Mouse (Mus musculus) small intestine, adult 2 months (tissue): ENCODE data around the gene Zfp30. TPM values are rescaled to one million over a fixed set of nuclear protein-coding genes. Genes with fewer than 3 reads are reported as not detected.
A peak's percentile ranks its signal among the peaks of the same experiment; 100 is the strongest.

Source experiments
- H3K27ac ChIP-seq: fragments of 200-500 bp; 2 replicates; pipeline ENCODE4 v1.5.1; 2012; ENCODE audit warnings: low read depth, low read length, control low read depth, inconsistent platforms; ENCODE audit not compliant: insufficient read depth
- H3K27me3 ChIP-seq: fragments of 200-500 bp; 2 replicates; pipeline ENCODE4 v1.6.1; 2012; ENCODE audit warnings: mild to moderate bottlenecking, moderate library complexity, low read length, inconsistent platforms; ENCODE audit not compliant: control insufficient read depth, insufficient read depth
- H3K36me3 ChIP-seq: fragments of 200-500 bp; 2 replicates; pipeline ENCODE4 v1.6.1; 2012; ENCODE audit warnings: mild to moderate bottlenecking, low read length, control low read depth, inconsistent platforms; ENCODE audit not compliant: control insufficient read depth, insufficient read depth
- H3K4me1 ChIP-seq: fragments of 200-500 bp; 2 replicates; pipeline ENCODE4 v1.6.1; 2012; ENCODE audit warnings: low read length, inconsistent platforms, mixed read lengths; ENCODE audit not compliant: control insufficient read depth, insufficient read depth, insufficient read length
- H3K4me3 ChIP-seq: fragments of 200-500 bp; 2 replicates; pipeline ENCODE4 v1.5.1; 2012; ENCODE audit warnings: low read depth, mild to moderate bottlenecking, control low read depth, inconsistent platforms, low read length, moderate library complexity
- CTCF ChIP-seq: fragments of 200-500 bp; IDR thresholded peaks from 2 replicates; pipeline ENCODE4 v1.5.1; 2012; ENCODE audit warnings: low read depth, mild to moderate bottlenecking, control low read depth, inconsistent platforms, low read length, moderate library complexity, mixed read lengths; ENCODE audit not compliant: insufficient replicate concordance, insufficient read length; ENCODE audit errors: extremely low read depth
- POLR2A ChIP-seq: fragments of 200-500 bp; IDR thresholded peaks from 2 replicates; pipeline ENCODE4 v1.6.1; 2012; ENCODE audit warnings: low read depth, mild to moderate bottlenecking, control low read depth, inconsistent platforms, low read length, moderate library complexity
- WGBS: fragments of 180-500 bp; shearing (Covaris S2); methylation state at CpG from one replicate; pipeline ENCODE4 v1.1.7; 2018; 5-methylcytosine and 5-hydroxymethylcytosine counted together
- polyA plus RNA-seq: library from polyadenylated mRNA; depleted of rRNA; stranded (reverse); fragments of >200 nt; gene quantifications from 2 replicates; pipeline ENCODE4 v1.2.3, GENCODE M21; 2012

Gene Zfp30
- polyA plus RNA-seq, 1 experiment: 0.52 TPM

- H3K27ac ChIP-seq: peak overlapping the region; percentile 91; the same call in 1 of the 2 replicates
- 2% methylated on average over 10 of the region's 10 CpGs for WGBS
- TF ChIP-seq CTCF (no peak), POLR2A (no peak)
- peaks cover 11% of the 10 kb centered on the region; the same call in 1 of the 2 replicates for H3K4me1 ChIP-seq
- H3K36me3 ChIP-seq: peaks cover 10% of the 10 kb centered on the region
- H3K27me3 ChIP-seq: no peaks in the 10 kb centered on the region
- peak overlapping the region; percentile 99 for H3K4me3 ChIP-seq
These were observed 14.8 kb upstream of the Zfp30 start for GRCm38 (mm10) chr7:29768980-29769379.

DNA sequence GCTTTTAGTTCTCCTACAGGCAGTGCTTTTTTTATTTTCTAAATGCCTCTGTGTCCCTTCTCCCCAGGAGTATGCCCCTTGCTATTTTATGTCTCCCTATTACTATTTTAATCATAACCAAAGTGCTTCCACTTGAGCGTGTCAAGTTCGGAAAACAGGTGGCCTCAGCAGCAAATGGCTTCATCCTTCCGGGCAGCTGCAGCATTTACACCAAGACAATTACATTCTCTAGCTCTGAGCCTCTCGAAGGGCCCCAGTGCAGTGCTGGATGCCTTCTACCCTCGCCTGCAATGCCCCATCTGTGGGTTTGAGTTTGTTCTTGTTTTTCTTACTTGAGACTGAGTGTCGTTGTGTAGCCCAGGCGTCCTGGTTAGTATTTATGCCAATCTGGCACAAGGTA, 10.3 kb upstream of the Zfp30 start:
- WGBS: 92% methylated on average over 7 of the region's 7 CpGs
- no peak overlapping the region for H3K27ac ChIP-seq
- no peak for TF ChIP-seq CTCF
- no peak for TF ChIP-seq POLR2A
- no peak overlapping the region for H3K4me3 ChIP-seq
- H3K4me1 ChIP-seq: peaks cover 8% of the 10 kb centered on the region; the same call in 1 of the 2 replicates
- H3K27me3 ChIP-seq: no peaks in the 10 kb centered on the region
- peaks cover 49% of the 10 kb centered on the region for H3K36me3 ChIP-seq

GRCm38 (mm10) chr7:29774371-29774770, 9.4 kb upstream of the Zfp30 start:
- peaks cover 6% of the 10 kb centered on the region; the same call in 1 of the 2 replicates for H3K4me1 ChIP-seq
- no peak overlapping the region for H3K4me3 ChIP-seq
- peaks cover 56% of the 10 kb centered on the region for H3K36me3 ChIP-seq
- H3K27me3 ChIP-seq: no peaks in the 10 kb centered on the region
- no peak for TF ChIP-seq POLR2A
- TF ChIP-seq CTCF: no peak
- no peak overlapping the region for H3K27ac ChIP-seq
- WGBS: 98% methylated on average over 3 of the region's 3 CpGs

GRCm38 (mm10) chr7:29776568-29776967, 7.2 kb upstream of the Zfp30 start:
- no peaks in the 10 kb centered on the region for H3K27me3 ChIP-seq
- no peak overlapping the region for H3K27ac ChIP-seq
- peaks cover 56% of the 10 kb centered on the region for H3K36me3 ChIP-seq
- no peak overlapping the region for H3K4me3 ChIP-seq
- H3K4me1 ChIP-seq: no peaks in the 10 kb centered on the region
- TF ChIP-seq CTCF: no peak
- TF ChIP-seq POLR2A: no peak
- WGBS: 98% methylated on average over 19 of the region's 19 CpGs

DNA sequence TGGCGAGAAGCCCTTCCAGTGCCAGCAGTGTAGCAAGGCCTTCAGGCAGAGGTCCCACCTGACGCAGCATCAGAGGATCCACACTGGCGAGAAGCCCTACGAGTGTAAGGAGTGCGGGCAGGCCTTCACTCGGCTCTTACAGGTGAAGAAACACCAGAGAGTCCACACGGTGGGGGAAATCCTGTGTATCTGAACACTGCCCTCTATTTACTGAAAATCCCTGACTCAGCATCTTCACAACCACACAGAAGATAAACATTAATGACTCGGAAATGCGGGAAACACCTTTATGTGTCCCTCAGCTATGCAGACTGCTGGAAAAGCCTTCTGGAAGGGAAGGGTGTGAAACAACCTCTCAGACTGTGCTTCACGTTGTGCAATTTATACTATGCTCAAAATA, 6.4 kb upstream of the Zfp30 start:
- 96% methylated on average over 10 of the region's 10 CpGs for WGBS
- Histone ChIP-seq H3K27me3 (no peaks in the 10 kb centered on the region), H3K4me1 (no peaks in the 10 kb centered on the region), H3K27ac (no peak overlapping the region), H3K4me3 (no peak overlapping the region), H3K36me3 (peaks cover 53% of the 10 kb centered on the region)
- TF ChIP-seq POLR2A (no peak), CTCF (no peak)

GRCm38 (mm10) chr7:29785023-29785422, 1.2 kb downstream of the Zfp30 start:
- Histone ChIP-seq H3K4me3 (no peak overlapping the region), H3K4me1 (peaks cover 3% of the 10 kb centered on the region; the same call in 1 of the 2 replicates), H3K27ac (no peak overlapping the region), H3K36me3 (no peaks in the 10 kb centered on the region), H3K27me3 (no peaks in the 10 kb centered on the region)
- WGBS: 75% methylated on average over 8 of the region's 8 CpGs
- TF ChIP-seq CTCF: no peak
- no peak for TF ChIP-seq POLR2A

DNA sequence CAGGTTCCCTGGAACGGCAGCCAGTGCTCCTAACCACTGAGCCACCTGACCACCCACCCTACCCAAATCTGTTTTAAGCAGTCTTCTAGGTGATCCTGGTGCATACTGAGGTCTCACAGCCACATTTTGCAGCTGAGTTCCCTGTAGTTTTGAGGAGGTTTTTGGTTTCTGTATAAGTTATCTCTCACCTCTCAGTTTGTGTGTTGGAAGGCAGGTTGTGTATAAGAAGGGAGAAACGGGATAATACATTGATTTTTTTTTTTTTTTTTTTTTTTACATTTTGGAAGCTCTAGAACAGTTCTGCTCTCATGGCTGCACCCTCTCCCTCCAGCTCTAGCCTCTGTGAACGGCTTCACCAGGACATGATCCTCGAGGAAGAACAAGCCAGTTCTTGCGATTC, 2.1 kb downstream of the Zfp30 start:
- Histone ChIP-seq H3K27me3 (no peaks in the 10 kb centered on the region), H3K27ac (no peak overlapping the region), H3K4me1 (peaks cover 3% of the 10 kb centered on the region; the same call in 1 of the 2 replicates), H3K36me3 (no peaks in the 10 kb centered on the region), H3K4me3 (peak overlapping the region; percentile 8)
- 86% methylated on average over 5 of the region's 5 CpGs for WGBS
- TF ChIP-seq POLR2A: no peak
- no peak for TF ChIP-seq CTCF
